Mouse (Mus musculus): ENCODE results near the gene A3galt2.

A3galt2 gene

GRCm38 (mm10) chr4:128728431-128728851, 26.7 kb upstream of the A3galt2 start:
- DNase-seq (ENCODE audit: low spot score): no peak

GRCm38 (mm10) chr4:128729033-128729708, 26.0 kb upstream of the A3galt2 start:
- DNase-seq (ENCODE audit: low spot score): no peak

- no peak for DNase-seq (ENCODE audit: low spot score)
Observed at GRCm38 (mm10) chr4:128729709-128730037, 25.5 kb upstream of the A3galt2 start.

- DNase-seq (ENCODE audit: low spot score): no peak
Observed at GRCm38 (mm10) chr4:128730271-128730670, 24.9 kb upstream of the A3galt2 start.

GRCm38 (mm10) chr4:128732794-128733193, 22.4 kb upstream of the A3galt2 start:
- DNase-seq (ENCODE audit: low spot score): no peak

- peak; percentile 35 for DNase-seq (ENCODE audit: low spot score)
Observed at GRCm38 (mm10) chr4:128733496-128733895, 21.7 kb upstream of the A3galt2 start.

- no peak for DNase-seq (ENCODE audit: low spot score)
Observed at GRCm38 (mm10) chr4:128734217-128734616, 20.9 kb upstream of the A3galt2 start.

- DNase-seq (ENCODE audit: low spot score): no peak
Observed at GRCm38 (mm10) chr4:128734721-128735671, 20.2 kb upstream of the A3galt2 start.

GRCm38 (mm10) chr4:128737137-128737589, 18.0 kb upstream of the A3galt2 start:
- peak; percentile 76 for DNase-seq (ENCODE audit: low spot score)

- DNase-seq (ENCODE audit: low spot score): no peak
Observed at GRCm38 (mm10) chr4:128737825-128738610, 17.1 kb upstream of the A3galt2 start.

GRCm38 (mm10) chr4:128740878-128741277, 14.3 kb upstream of the A3galt2 start:
- no peak for DNase-seq (ENCODE audit: low spot score)

- DNase-seq (ENCODE audit: low spot score): no peak
Observed at GRCm38 (mm10) chr4:128741906-128742305, 13.3 kb upstream of the A3galt2 start.

GRCm38 (mm10) chr4:128742379-128742970, 12.7 kb upstream of the A3galt2 start:
- no peak for DNase-seq (ENCODE audit: low spot score)

GRCm38 (mm10) chr4:128743031-128743626, 12.0 kb upstream of the A3galt2 start:
- no peak for DNase-seq (ENCODE audit: low spot score)

- DNase-seq (ENCODE audit: low spot score): no peak
Observed at GRCm38 (mm10) chr4:128745160-128745559, 10.0 kb upstream of the A3galt2 start.

GRCm38 (mm10) chr4:128747614-128748270, 7.4 kb upstream of the A3galt2 start:
- no peak for DNase-seq (ENCODE audit: low spot score)

GRCm38 (mm10) chr4:128748309-128748708, 6.9 kb upstream of the A3galt2 start:
- DNase-seq (ENCODE audit: low spot score): no peak

- peak; percentile 51 for DNase-seq (ENCODE audit: low spot score)
Observed at GRCm38 (mm10) chr4:128751006-128751405, 4.2 kb upstream of the A3galt2 start.

GRCm38 (mm10) chr4:128752031-128752757, 3.0 kb upstream of the A3galt2 start:
- no peak for DNase-seq (ENCODE audit: low spot score)

GRCm38 (mm10) chr4:128753571-128753970, 1.6 kb upstream of the A3galt2 start:
- DNase-seq (ENCODE audit: low spot score): no peak

Data from embryo, embryonic 10.5 days (tissue).